Mouse (Mus musculus): ENCODE data around the gene Tbx4. TPM values are rescaled to one million over a fixed set of nuclear protein-coding genes. Genes with fewer than 3 reads are reported as not detected.

The Tbx4 gene
- total RNA-seq (2023): not detected

DNA sequence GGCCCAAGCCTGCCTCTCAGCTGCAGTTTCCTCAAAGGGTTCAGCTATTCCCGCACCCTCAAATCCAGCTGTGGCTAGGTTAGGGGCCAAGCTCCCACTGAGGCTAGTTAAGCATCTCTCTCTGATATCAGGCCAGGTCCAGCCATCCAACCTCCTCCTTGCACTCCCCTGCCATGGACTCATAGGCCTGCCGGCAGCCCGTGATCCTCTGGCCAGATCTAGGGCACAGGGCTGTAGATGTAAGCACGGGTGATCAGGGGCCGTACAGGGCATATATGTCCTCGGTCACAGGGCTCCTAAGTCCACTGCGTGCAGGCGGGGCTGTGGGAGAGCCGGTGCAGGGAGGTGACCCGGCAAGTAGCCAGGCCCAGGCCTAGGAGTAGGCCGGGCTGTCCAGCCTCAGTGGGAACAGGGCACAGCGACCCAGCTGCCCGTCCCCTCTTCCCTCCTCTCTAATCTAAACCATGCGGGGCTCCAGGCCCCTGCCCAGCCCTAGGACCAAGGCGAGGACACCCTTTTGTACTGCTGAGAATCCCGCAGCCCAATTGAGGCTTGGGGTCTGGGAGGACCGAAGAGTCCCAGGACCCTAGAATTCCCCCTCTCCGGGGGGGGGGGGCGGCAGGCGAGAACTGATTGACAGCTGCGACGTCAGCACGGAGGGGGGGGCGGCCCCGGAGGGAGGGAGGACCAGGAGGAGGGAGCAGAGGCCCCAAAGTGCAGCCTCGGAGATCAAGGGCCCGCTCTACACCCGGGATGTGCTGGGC, at the start of gene Tbx4:
Gene Tbx4 (plus strand): TSS at position 758 of the 764 bp plus-strand sequence.

DNA sequence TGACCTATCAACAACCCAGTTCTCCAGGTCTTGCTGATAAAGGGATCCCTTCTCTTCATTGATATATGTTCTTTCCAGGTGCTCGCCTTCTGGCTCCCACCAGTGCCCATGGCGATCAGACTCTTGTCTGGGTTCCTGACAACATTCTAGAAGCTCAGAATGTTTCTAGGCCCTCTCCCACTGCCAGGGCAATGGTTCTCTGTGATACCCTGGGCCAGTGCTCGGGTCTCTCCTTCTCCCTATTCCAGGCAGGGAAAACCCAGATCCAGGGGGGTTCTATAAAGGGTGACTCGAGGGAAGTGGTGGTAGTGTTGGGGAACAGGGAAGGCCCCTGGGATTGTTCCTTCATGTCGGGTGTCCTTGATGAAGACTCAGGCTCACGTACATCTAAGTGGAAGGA, 36.0 kb upstream of the Tbx4 start, which contains the start of gene Gm11444:
Gene Gm11444 (minus strand): TSS at position 101 of the 400 bp plus-strand sequence.

Other genes starting within 250 kb of the Tbx4 start
- 1.5 TPM for gene Tbx2, start 53.9 kb upstream of the Tbx4 start, total RNA-seq (2023)
- gene Gm11444, start 36.1 kb upstream of the Tbx4 start, total RNA-seq (2023): not detected